Mouse (Mus musculus) cortical plate, adult 2 months (tissue): ENCODE results near the gene Cdkl1. TPM values are rescaled to one million over a fixed set of nuclear protein-coding genes. Genes with fewer than 3 reads are reported as not detected.

Source experiments
- H3K27ac ChIP-seq: fragments of 200-500 bp; 2 replicates; pipeline ENCODE4 v1.5.1; 2012; ENCODE audit warnings: low read length, control low read depth, inconsistent platforms; ENCODE audit not compliant: insufficient read depth
- H3K4me1 ChIP-seq: fragments of 200-500 bp; 2 replicates; pipeline ENCODE4 v1.6.1; 2011; ENCODE audit warnings: low read length; ENCODE audit not compliant: control insufficient read depth, insufficient read depth
- H3K4me3 ChIP-seq: fragments of 200-500 bp; 2 replicates; pipeline ENCODE4 v1.5.1; 2011; ENCODE audit warnings: mild to moderate bottlenecking, low read length, control low read depth; ENCODE audit not compliant: insufficient read depth
- CTCF ChIP-seq: fragments of 200-500 bp; IDR thresholded peaks from 2 replicates; pipeline ENCODE4 v1.5.1; 2011; ENCODE audit warnings: mild to moderate bottlenecking, control low read depth, low read length; ENCODE audit not compliant: insufficient read depth; ENCODE audit errors: extremely low read depth
- POLR2A ChIP-seq: fragments of 200-500 bp; IDR thresholded peaks from 2 replicates; pipeline ENCODE4 v1.6.1; 2011; ENCODE audit warnings: mild to moderate bottlenecking, low read length, control low read depth; ENCODE audit not compliant: insufficient read depth; ENCODE audit errors: extremely low read depth
- polyA plus RNA-seq: library from polyadenylated mRNA; depleted of rRNA; stranded (reverse); fragments of >200 nt; gene quantifications from 2 replicates; pipeline ENCODE4 v1.2.3, GENCODE M21; 2012; rRNA removed

The Cdkl1 gene
- polyA plus RNA-seq, 1 experiment = 13.3 TPM

DNA sequence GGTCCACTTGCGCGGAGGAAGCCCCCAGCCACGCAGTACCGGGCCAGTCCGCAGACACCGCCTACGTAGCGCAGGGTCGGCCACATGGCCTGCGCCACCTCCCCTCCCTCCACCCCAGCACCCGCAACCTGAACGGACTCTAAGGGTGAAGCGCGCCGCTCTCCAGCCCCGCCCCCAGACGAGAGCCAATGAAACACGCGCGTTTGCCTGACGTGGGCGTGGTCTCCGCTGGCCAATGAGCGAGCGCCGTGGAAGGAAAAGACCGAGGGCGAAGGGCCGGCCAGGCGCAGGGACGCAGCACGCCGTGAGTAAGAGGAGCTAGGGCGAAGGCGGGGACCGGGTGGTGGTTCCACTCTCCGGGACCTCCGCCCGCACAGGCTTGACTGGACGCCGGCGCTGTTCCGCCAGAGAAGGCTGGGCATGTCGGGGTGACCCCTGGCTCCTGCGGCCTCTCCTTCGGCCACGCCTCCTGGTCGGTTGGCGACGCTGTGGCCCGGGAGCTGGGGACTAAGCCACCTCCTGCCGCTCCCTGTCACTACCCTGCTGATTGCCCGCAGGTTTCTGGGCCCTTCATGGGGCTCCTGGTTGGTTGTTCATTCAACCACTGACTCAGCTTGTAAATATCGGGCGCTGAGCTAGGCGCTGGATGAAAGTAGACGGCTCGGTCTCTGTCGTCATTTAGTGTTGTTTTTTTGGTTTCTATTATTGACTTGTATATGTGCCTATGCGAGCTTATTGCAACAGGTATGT is 66.2 kb downstream of the Cdkl1 start, which contains the start of the genes L2hgdh and Atp5s:
TSS of gene L2hgdh (minus strand) at position 163 of the 750 bp plus-strand sequence.
TSS of gene Atp5s (plus strand) at position 240 of the 750 bp plus-strand sequence.
- Histone ChIP-seq H3K27ac (no peak within 1 kb of the TSS), H3K4me1 (no peaks in the 10 kb centered on the region), H3K4me3 (peak within 1 kb of the TSS; percentile 66)
- TF ChIP-seq CTCF (no peak), POLR2A (peak; percentile 95)

GRCm38 (mm10) chr12:69724018-69724710 is 66.9 kb downstream of the Cdkl1 start:
- TF ChIP-seq CTCF (no peak), POLR2A (no peak)
- Histone ChIP-seq H3K27ac (no peak overlapping the region), H3K4me1 (no peaks in the 10 kb centered on the region), H3K4me3 (peak overlapping the region; percentile 66)

- TF ChIP-seq POLR2A = no peak
- no peak for TF ChIP-seq CTCF
- H3K4me1 ChIP-seq = no peaks in the 10 kb centered on the region
- no peak overlapping the region for H3K27ac ChIP-seq
- peak overlapping the region; percentile 66; the same call in 1 of the 2 replicates for H3K4me3 ChIP-seq
Observed at GRCm38 (mm10) chr12:69723376-69723775, 67.7 kb downstream of the Cdkl1 start.

GRCm38 (mm10) chr12:69722857-69723256 is 68.2 kb downstream of the Cdkl1 start:
- H3K4me3 ChIP-seq = no peak overlapping the region
- no peaks in the 10 kb centered on the region for H3K4me1 ChIP-seq
- no peak overlapping the region for H3K27ac ChIP-seq
- TF ChIP-seq POLR2A (no peak), CTCF (no peak)

DNA sequence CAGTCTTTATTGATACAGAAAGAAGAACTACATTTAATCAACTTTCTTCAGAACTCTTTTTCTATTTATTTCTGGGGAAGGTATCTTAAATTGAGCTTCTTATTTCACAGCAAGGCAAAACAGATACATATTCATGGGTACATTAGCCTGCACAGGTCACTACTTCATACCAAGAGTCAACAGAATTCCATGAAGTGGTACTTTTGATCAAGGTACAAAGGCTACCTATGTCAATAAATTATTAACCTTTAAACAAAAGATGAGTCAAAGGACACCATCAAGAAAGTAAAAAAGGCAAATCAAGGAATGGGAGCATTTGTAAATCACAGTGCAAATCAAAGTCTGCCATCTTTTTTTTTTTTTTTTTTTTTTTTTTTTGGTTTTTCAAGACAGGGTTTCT is 77.4 kb downstream of the Cdkl1 start:
- H3K4me1 ChIP-seq = no peaks in the 10 kb centered on the region
- H3K4me3 ChIP-seq = no peak overlapping the region
- TF ChIP-seq CTCF (no peak), POLR2A (no peak)
- H3K27ac ChIP-seq = no peak overlapping the region

DNA sequence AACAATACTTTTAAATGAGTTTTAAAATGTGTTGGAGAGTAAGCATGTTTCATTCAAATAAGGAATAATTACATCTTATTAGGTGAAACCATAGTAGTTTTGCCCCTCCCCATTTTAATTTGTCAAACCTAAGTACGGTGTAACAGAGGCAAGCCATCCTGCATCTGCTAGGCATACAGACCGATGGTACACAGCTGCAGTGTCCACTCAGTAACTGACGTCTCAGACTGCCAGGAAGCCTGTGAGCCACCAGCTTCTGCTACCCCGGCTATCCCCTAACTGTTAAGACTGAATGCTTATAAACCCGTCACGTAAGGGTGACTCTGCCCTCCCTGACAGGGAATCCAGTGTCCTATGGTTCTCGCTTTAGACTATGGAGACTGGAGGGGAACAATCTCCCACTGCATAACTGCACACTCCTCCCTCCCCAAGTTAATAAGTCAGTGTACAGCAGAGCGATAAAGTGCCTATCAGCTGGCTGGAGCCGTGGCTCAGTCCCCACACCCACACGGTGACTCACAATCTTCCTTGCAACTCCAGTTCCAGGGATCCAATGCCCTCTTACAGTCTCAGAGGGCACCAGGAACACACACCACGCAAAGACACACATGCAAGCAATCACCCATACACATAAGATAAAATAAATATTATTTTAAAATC is 86.1 kb downstream of the Cdkl1 start:
- no peak for TF ChIP-seq POLR2A
- TF ChIP-seq CTCF = no peak
- Histone ChIP-seq H3K4me3 (no peak overlapping the region), H3K27ac (no peak overlapping the region), H3K4me1 (no peaks in the 10 kb centered on the region)

DNA sequence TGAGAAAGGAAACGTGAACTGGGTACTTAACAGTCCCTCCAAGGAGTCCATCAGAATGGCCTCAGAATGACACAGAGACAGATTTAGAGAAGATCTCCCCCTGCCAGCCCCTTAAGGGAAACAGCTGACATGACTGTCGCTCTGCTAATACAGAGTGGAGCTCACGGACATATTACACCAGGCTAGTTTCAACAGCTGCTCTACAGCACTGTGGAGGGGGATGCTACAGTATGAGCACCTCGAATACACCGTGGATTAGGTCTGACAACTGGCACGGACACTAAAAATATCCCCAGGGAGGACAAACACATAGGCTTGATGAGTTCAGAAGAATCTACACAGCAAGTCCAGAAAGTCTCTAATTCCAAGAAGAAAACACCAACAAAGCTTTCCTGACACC is 92.7 kb downstream of the Cdkl1 start:
- H3K4me3 ChIP-seq = no peak overlapping the region
- H3K4me1 ChIP-seq = no peaks in the 10 kb centered on the region
- TF ChIP-seq POLR2A (no peak), CTCF (no peak)
- no peak overlapping the region for H3K27ac ChIP-seq

Other genes with a start within 250 kb of the Cdkl1 start
- 31.4 TPM in 2 replicates for gene Vcpkmt, start 208.2 kb downstream of the Cdkl1 start, polyA plus RNA-seq
- 32.1 and 35.0 TPM in 2 replicates for gene Sos2, start 109.4 kb downstream of the Cdkl1 start, polyA plus RNA-seq
- 11.8 and 12.3 TPM in 2 replicates for gene L2hgdh, start 66.4 kb downstream of the Cdkl1 start, polyA plus RNA-seq
- gene Atp5s, start 66.3 kb downstream of the Cdkl1 start, polyA plus RNA-seq = 30.2 and 34.9 TPM in 2 replicates
- 108 and 119 TPM in 2 replicates for gene Atl1, start 101.3 kb upstream of the Cdkl1 start, polyA plus RNA-seq
- gene Map4k5, start 101.9 kb upstream of the Cdkl1 start, polyA plus RNA-seq = 25.3 and 25.9 TPM in 2 replicates
- gene Sav1, start 195.7 kb upstream of the Cdkl1 start, polyA plus RNA-seq = 19.9 and 20.1 TPM in 2 replicates